Mouse (Mus musculus) retina, postnatal 1 day (tissue): ENCODE measurements at regions not wholly inside any gene's neighbourhood (a gene's known extent, or its start where the extent isn't known, plus 50 kb on each side); places are given as distances from the start of the nearest gene placed in this dataset.
"Not testable (repeated sequence)": the region's sequence is repeated elsewhere in the genome, so short reads cannot be mapped to it uniquely, and the experiment has no call there.

ENCODE experiments used
- DNase-seq: peaks from one replicate; pipeline ENCODE4 v3.0.0-alpha.2; 2012

DNA sequence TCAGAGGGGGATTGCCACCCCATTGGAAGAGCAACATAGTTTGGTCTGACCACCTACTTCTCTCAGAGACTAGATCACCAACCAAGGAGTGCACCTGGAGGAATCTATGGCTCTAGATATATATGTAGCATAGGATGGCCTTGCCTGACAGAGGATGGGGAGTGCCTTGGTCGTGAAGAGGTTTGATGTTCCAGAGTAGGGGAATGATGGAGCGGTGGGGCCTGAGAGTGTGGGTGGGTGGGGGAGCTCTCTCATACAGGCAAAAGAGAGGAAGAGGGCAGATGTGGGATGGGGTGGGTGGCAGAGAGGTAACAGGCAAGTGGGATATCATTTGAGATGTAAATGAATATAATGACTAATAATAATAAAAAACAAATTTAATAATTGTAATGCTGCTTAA, 874.0 kb downstream of the Amy2a5 start:
- no peak for DNase-seq

DNA sequence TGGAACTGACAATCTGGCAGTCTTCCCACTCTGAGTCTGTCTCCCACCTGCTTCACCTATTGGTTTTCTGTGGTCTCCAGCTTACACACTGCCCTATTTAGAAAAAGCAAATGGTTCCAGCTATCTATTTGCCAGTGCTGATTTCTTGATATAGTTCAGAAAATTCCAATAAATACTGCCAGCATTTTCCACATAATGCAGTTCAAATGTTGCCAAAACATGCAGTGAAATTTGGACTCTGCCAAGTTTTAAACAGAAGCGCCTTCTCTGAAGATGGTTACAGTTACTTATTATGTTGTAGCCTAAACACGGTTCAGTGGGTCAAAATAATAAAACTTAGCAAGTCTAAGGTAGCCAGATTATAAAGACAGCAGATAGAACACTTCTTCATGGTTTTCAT, 912.8 kb downstream of the Amy2a5 start:
- DNase-seq: no peak

DNA sequence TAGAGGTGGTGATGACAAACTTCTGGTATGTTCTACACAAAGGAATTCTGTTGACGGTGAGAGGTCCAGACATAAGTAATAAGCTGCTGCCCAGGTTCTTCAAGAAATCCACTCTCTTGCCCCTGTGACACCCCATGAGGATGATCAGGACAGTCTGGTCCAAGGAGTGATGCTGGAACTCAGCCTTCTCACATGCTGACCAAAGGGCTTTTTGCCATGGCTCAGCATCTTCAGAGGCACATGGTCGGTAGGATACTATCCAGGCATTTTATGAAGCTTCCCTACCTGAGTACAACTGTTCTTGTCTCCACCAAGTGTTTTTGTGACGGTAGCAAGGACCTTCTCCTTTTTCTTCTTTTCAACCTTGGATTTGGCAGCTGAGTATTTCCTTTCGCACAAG, 927.5 kb downstream of the Amy2a5 start:
- DNase-seq: no peak

DNA sequence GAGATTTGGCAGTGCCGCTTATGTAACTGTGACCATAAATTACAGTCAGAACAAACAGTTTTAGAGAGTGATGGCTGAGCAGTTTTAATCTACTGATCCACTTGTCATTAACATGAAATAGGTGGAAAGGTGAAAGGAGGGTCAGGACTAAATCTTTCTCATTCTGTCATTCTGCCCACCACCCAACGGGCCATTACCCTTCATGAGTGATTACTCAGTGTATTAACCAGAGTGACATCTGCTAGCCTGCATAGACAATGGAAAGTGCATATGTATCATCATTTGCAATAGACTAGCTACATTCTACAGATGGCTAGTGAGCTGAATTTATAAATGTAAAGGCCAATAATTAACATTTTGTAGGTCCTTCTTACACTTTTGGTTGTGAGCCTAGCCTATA, 933.3 kb downstream of the Amy2a5 start:
- peak; percentile 31 for DNase-seq

DNA sequence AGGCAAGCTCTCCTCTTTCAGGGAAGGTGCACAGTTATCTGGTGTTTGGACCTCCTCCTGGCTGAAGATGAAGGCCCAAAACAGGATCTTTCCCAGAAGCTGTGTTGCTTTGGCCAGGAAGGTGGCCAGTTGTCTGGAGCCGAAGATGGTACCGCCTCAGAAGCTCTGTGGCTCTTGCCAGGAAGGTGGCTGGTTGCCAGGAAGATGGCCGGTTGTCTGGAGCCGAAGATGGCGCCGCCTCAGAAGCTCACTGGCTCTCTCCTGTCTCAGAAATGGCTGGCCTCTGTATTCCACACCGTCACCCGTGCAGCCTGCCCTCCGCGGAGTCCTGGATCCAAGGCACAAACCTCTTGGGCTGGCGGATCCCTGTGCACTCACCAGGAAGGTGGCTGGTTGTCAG, 937.4 kb downstream of the Amy2a5 start:
- DNase-seq: not testable (repeated sequence)

DNA sequence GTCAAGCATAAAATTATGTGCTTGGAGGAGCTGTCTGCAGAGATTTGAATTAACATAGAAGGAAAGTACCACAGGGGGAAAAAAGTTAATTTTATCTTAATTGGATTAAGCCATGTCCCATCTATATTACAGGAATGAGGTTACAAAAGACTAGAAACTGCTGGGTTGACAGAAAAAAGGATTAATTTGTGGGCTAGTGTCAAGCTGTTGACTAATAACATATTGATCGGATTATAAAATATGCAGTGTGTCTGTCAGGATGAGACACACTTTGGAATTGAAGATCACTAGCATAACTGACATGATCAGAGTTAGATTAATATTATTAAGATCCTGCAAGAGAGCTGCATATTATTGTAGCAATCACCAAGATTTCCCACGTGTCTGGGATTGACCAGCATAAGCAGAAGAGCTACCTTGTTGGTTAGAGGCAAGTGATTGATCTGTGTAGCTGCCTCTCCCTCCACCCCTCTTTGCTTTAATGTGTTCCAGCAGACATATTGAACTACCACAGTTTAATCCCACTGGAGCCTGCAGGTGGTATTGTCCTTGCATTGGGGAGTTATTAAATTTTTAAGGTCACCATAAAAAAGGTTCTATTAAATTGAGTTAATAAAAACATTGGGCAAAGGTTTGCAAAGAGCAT, 979.7 kb downstream of the Amy2a5 start:
- peak; percentile 26 for DNase-seq

DNA sequence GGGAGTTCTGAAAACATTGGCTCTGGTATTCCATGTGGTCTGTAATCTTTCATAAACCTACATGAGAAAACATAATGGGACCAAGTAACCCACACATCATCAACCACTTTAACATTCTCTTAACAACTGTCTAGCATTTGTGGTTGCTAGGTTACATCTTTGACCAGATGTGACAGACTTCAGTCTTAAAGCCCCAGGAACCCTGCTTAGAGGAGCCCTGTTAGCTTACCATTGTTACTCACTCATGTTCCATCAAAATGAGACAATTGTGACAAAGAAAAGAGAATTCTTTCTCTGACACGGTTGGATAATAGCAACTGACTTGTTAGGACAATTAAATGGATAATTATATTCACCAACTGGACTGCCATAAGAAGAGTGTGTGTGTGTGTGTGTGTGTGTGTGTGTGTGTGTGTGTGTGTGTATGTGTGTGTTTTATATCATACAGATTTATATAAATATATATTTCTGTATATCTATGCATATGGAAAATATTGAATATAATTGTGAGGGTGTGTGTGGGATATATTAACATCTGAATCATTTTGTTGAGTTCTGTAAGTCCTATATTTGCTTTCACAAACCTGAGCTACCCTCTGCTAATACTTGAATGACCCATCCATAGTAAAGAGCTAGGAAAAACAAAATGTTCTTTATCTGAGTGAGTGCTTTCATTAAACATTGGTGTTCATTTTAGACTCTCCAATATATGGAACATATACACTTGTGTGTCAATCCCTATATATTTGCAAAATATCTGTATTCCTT, 997.1 kb downstream of the Amy2a5 start:
- DNase-seq: peak; percentile 12

DNA sequence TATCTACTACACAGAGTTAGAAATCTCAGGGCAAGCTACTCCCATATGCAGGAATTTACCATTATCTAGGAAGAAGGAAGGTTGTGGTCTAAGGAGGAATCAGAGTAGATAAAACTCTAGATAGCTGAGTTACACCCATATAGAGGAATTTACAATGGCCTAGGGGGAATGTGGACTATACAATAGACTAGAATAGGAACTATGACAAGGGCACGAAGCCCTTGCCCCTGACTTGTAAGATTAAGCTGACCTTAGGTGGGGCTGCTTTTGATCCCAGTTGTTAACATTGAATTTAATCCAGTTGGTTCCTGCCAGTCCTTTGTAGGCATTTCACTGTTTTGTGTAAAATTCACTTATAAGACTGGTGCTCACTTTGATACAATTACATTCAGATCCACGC, 1015.7 kb downstream of the Amy2a5 start:
- DNase-seq: not testable (repeated sequence)

DNA sequence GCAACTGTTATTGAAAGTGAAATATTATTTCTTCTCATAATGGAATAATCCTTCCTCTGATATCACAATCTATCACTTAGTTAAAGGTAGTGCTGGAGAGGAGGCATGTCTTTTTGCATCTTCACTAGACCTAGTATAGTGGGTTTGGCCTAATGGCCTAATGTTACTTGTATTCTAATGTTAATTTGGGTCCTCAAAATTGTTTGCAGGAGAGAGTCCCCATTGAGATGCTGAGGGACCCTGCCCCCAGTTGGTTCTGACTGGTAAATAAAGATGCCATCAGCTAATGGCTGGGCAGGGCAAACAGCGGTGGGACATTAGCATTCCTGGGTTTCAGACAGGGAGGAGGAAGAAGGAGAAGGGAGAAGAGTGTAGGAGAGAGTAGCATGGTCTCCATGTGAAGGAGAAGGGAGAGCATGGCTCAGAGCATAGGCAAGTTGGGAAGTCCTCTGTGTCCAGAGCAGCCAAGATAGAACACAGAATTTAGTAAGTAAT, 1019.0 kb downstream of the Amy2a5 start:
- DNase-seq: no peak
